Mouse (Mus musculus) brain, embryonic 14.5 days (tissue): ENCODE measurements around the gene Pdpk1.

Experiments used
- CTCF ChIP-seq: fragments of 200-500 bp; IDR thresholded peaks from 2 replicates; pipeline ENCODE4 v1.5.1; 2012; ENCODE audit warnings: inconsistent platforms, mild to moderate bottlenecking, moderate library complexity, borderline replicate concordance; ENCODE audit not compliant: insufficient read depth, insufficient read length; ENCODE audit errors: extremely low read depth
- POLR2A ChIP-seq: fragments of 200-500 bp; IDR thresholded peaks from 2 replicates; pipeline ENCODE4 v1.6.1; 2012; ENCODE audit warnings: mild to moderate bottlenecking, inconsistent platforms, borderline replicate concordance; ENCODE audit not compliant: poor library complexity, insufficient read depth, insufficient read length, severe bottlenecking; ENCODE audit errors: extremely low read depth

DNA sequence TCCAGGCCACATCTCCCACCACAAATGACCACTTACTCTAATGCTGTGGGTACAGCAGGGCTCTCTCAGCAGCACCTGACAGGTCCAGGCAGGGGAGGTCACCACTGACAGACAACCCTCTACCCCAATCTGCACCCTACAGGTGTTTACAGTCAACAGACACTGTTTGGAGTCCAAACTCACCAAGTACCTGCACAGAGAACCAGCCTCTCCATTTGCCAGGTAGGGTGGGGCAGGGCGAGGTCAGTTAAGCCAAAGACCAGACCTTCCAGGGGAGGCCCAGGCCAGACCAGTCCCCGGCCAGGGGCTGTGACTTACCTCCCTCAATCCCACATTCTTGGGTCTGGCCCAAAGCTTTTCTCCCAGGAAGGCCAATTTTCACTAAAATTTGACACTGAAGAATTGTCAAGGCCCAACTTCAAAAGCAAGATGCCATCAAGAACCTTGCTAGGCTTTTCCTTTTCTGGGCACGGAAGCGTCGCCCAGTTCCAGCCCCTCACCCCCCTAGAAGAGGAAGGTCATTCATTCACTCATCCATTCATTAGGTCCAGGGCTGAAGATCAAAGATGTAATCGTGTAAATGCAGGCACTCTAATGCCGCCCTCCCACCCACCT lies 17.3 kb upstream of the Pdpk1 start:
- no peak for TF ChIP-seq POLR2A
- TF ChIP-seq CTCF, result no peak
